In genomic region chr5:43391412-43392029, GRCm38 (mm10) we compare ENCODE assay signal across 9 mouse cellular contexts.
DNase-seq lines count a peak whose midpoint lies in the region; ATAC-seq and TF ChIP-seq lines count a peak whose summit lies in the region.
"Had no signal": no experiment of that assay in that cellular context is flagged by ENCODE, and none has a peak within 500 bp of the region (broad histone marks: within the 10 kb centered on the region; RNA-seq: fewer than 3 reads in every experiment).

No protein-coding gene starts in this region.

- peak; percentile 62; the same call in 1 of the 2 replicates for ATAC-seq in heart, embryonic 15.5 days (replicated peaks; ENCODE audit: insufficient number of reproducible peaks, insufficient read depth, low FRiP score, low read depth)
- ATAC-seq in lung, embryonic 14.5 days (ENCODE audit: insufficient read depth), result peak; percentile 88; the same call in 1 of the 2 replicates

- intact Hi-C loops in gastrocnemius, postnatal 36 days (cut with DNase I), result no loop called here

- no peaks in the 10 kb centered on the region for H3K27me3 ChIP-seq in heart, embryonic 15.5 days
- H3K27me3 ChIP-seq in lung, embryonic 14.5 days (ENCODE audit: insufficient read depth, low read length), result no peaks in the 10 kb centered on the region
- H3K27me3 ChIP-seq: embryonic facial prominence, embryonic 12.5 days had no signal

- H3K4me3 ChIP-seq in heart, embryonic 15.5 days, result no peak overlapping the region
- H3K4me3 ChIP-seq in lung, embryonic 14.5 days (ENCODE audit: low read depth, low read length), result no peak overlapping the region
- H3K4me3 ChIP-seq: embryonic facial prominence, embryonic 12.5 days had no signal

- H3K27ac ChIP-seq in heart, embryonic 15.5 days, result no peak overlapping the region
- H3K27ac ChIP-seq in lung, embryonic 14.5 days (ENCODE audit: low read depth), result no peak overlapping the region
- H3K27ac ChIP-seq: embryonic facial prominence, embryonic 12.5 days had no signal

- H3K9ac ChIP-seq in heart, embryonic 15.5 days, result no peak overlapping the region
- no peak overlapping the region for H3K9ac ChIP-seq in lung, embryonic 14.5 days
- H3K9ac ChIP-seq: embryonic facial prominence, embryonic 12.5 days had no signal

- no peaks in the 10 kb centered on the region for H3K36me3 ChIP-seq in heart, embryonic 15.5 days
- no peaks in the 10 kb centered on the region for H3K36me3 ChIP-seq in lung, embryonic 14.5 days (ENCODE audit: insufficient read depth)
- H3K36me3 ChIP-seq: embryonic facial prominence, embryonic 12.5 days had no signal

- H3K9me3 ChIP-seq in heart, embryonic 15.5 days (replicated peaks), result no peaks in the 10 kb centered on the region
- H3K9me3 ChIP-seq in lung, embryonic 14.5 days (ENCODE audit: low read depth, low read length), result no peaks in the 10 kb centered on the region
- H3K9me3 ChIP-seq: embryonic facial prominence, embryonic 12.5 days had no signal

- WGBS in heart, embryonic 15.5 days, result 8% methylated on average over 3 of the region's 3 CpGs
- WGBS in lung, embryonic 14.5 days, result 9% methylated on average over 3 of the region's 3 CpGs

- no peaks in the 10 kb centered on the region for H3K4me1 ChIP-seq in heart, embryonic 15.5 days (replicated peaks)
- H3K4me1 ChIP-seq in lung, embryonic 14.5 days (ENCODE audit: insufficient read depth), result no peaks in the 10 kb centered on the region

- DNase-seq in thymus, postnatal 14 days, result peak; percentile 3
- DNase-seq in thymus, postnatal 25 days, result no peak
- DNase-seq in cerebellum, adult 8-10 months, result peak; percentile 51
- DNase-seq in kidney, postnatal 14 days, result peak; percentile 21
- peak; percentile 72 for DNase-seq in lung, embryonic 14.5 days
- peak; percentile 8 for DNase-seq in retina, adult 2 months (ENCODE audit: low read depth, low spot score)
- DNase-seq in gastrocnemius, postnatal 36 days, result no peak

- H3K4me2 ChIP-seq in heart, embryonic 15.5 days, result no peak overlapping the region
- H3K4me2 ChIP-seq in lung, embryonic 14.5 days, result no peak overlapping the region
- H3K4me2 ChIP-seq: embryonic facial prominence, embryonic 12.5 days had no signal

- TF ChIP-seq CTCF in lung, embryonic 14.5 days (IDR thresholded peaks at IDR 0.05; ENCODE audit: low read depth), result peak; percentile 78

Comparison
In these comparisons a context has a peak if more than half of its experiments do, and no peak if none do; other contexts are left out.
1. DNase-seq: peak in thymus, postnatal 14 days (single experiment), cerebellum, adult 8-10 months (single experiment), kidney, postnatal 14 days (single experiment), lung, embryonic 14.5 days (single experiment) and retina, adult 2 months (single experiment); none in thymus, postnatal 25 days (single experiment) and gastrocnemius, postnatal 36 days (0 of 2).